Mouse (Mus musculus) C2C12 (cell line): ENCODE measurements around the gene Trmt1.

ENCODE experiments used
- CTCF ChIP-seq: IDR thresholded peaks from one replicate; pipeline ENCODE4 v1.5.1; 2011; ENCODE audit not compliant: control insufficient read depth, insufficient read depth, insufficient read length
- USF1 ChIP-seq: IDR thresholded peaks from one replicate; pipeline ENCODE4 v1.6.1; 2011; ENCODE audit warnings: low read depth, mild to moderate bottlenecking, control low read depth, moderate library complexity

DNA sequence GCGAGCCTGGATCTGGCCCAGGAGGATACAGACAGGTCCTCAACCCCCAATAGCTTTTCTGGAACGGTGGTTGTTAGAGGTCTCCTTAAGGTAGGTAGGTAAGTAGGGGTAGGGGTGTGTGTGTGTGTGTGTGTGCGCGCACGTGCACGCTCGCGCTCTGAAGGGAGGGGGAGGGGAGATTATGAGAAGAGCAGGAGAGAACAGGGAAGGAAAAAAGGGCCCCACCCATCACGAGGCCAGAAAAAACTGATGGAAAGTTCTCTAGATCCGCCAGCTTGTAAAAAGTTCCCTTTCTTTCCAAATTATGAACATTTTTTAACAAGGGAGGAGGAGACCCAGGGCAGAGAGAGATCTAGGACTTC is 56.9 kb downstream of the Trmt1 start:
- TF ChIP-seq CTCF, result no peak
- TF ChIP-seq USF1, result no peak
